Mouse (Mus musculus): ENCODE measurements around the gene Dhx37. TPM values are rescaled to one million over a fixed set of nuclear protein-coding genes. Genes with fewer than 3 reads are reported as not detected.
"Not testable (repeated sequence)": the region's sequence is repeated elsewhere in the genome, so short reads cannot be mapped to it uniquely, and the experiment has no call there.

The Dhx37 gene
- total RNA-seq, 2 experiments from 2014 or later = 15.0 to 15.4 TPM

GRCm38 (mm10) chr5:125449306-125449705 lies 15.4 kb upstream of the Dhx37 start:
- no peak for DNase-seq (ENCODE audit: low spot score in 2 of 2)

GRCm38 (mm10) chr5:125448631-125449030 lies 14.7 kb upstream of the Dhx37 start:
- DNase-seq (ENCODE audit: low spot score in 2 of 2) = no peak

DNA sequence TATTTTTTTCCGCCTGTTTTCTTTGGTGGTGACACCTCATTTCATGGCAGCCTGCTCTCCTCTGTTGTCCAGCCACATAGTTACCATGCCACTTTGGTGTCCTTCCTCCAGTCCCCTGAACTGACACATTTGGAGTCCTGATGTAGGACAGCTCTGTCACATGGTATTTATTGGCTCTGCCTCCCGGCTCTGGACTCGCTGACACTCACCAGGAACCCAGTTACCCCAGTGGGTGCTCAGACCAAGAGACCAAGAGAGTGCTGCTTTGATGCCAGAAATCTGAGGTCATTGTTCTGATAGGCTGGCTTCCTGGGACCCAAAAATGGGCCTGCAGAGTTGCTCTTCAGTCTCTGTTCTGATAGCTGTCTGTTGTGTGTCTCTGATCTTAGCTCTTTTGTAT lies 14.1 kb upstream of the Dhx37 start:
- DNase-seq (ENCODE audit: low spot score in 2 of 2) = no peak

DNA sequence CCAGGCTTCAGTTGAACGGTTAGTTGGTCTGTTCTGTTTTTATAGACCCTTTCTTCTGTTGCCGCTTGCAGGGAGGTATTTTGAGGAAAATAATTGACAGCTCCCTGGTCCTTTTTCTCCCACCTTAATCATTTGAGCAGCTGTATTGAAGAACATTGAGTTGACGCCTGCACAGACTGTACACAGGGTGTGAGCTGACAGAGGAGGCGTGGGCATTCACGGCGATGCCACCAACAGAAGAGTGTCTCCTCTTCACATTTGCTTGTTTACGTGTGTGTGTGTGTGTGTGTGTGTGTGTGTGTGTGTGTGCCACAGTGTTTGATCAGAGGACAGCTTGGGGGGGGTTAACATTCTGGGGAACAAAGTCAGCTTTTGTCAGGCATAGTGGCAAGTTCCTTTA lies 12.4 kb upstream of the Dhx37 start:
- peak; percentile 54 to 77 for DNase-seq (ENCODE audit: low spot score in 2 of 2)

GRCm38 (mm10) chr5:125444554-125444953 lies 10.6 kb upstream of the Dhx37 start:
- DNase-seq (ENCODE audit: low spot score in 2 of 2) = no peak

DNA sequence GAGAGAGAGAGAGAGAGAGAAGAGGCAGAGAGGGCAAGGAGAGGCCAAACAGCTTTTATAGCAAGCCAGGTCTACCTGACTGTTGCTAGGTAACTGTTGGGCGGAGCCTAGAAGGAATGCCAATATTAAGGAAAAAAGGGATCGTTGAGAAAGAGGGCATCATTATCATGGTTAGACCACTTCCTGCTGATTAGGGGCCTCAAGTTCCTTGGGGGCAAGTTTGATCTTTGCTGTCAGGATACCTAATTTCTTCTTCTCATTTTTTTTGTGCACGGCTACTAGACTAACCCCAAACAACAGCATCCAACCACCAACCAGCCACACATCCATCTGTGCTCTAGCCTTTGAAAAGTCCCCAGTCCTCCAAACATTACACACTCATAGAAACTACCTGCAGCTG lies 10.0 kb upstream of the Dhx37 start:
- DNase-seq (ENCODE audit: low spot score in 2 of 2) = no peak

DNA sequence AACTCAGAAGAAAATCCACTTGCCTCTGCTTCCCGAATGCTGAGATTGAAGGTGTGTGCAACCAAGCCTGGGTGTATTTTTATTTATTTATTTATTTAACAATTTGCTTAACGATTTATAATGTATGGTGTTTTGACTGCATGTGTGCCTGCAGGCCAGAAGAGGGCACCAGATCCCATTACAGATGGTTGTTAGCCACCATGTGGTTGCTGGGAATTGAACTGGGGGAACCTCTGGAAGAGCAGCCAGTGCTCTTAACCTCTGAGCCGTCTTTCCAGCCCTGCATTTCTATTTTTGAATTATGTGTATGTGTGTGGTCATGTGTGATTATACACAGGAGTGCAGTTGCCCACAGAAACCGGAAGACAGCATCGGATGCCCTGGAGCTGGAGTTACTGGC lies 9.4 kb upstream of the Dhx37 start:
- DNase-seq (ENCODE audit: low spot score in 2 of 2) = no peak

GRCm38 (mm10) chr5:125442136-125442995 lies 8.4 kb upstream of the Dhx37 start:
- no peak for DNase-seq (ENCODE audit: low spot score in 2 of 2)

- DNase-seq (ENCODE audit: low spot score in 2 of 2) = peak; percentile 54 to 61
Measured at GRCm38 (mm10) chr5:125441234-125442114, 7.6 kb upstream of the Dhx37 start, which contains the start of gene Bri3bp. TSS of gene Bri3bp (plus strand) at chr5:125441568.

DNA sequence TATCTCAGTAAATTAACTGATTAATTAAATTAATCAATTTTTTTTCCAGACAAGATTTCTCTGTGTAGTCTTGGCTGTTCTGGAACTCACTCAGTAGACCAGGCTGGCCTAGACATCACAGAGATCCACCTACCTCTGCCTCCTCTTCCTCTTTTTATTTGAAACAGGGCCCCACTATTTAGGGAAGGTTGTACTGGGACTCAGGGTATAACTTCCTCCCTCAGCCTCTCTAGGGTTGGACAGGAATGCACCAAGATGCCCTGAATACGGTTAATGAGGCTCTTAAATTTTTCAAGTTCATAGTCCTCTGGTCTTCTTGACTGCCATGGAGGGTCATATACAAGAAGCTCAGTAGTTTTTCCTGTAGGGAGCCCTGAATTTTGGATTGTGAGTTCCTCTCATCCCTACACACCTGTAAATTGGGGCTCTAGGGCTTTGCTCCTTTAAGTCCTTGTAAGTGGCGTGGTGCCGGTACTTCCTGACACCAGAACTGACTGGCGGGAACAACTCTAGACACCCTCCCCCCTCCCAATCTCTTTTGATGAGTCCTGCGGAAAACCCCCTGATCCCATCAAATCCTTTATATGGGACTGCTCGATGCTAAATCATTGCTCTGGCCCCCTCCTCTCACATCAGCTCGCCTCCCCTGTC lies 6.8 kb upstream of the Dhx37 start:
- no peak for DNase-seq (ENCODE audit: low spot score in 2 of 2)

GRCm38 (mm10) chr5:125434347-125434746 lies 426 bp upstream of the Dhx37 start:
- DNase-seq (ENCODE audit: low spot score in 2 of 2) = not testable (repeated sequence)

DNA sequence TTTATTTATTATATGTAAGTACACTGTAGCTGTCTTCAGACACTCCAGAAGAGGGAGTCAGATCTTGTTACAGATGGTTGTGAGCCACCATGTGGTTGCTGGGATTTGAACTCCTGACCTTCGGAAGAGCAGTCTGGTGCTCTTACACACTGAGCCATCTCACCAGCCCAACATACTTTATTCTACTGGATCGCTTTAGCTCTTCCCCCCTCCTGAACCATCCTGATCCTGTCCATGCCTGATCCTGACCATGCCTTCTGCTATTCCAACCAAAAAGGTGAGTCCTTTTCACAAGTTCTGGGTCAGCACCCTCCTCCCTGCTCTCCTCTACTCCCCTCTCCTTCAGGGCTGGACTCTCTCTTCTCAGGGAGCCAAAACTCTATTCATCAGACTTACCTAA lies 1.6 kb downstream of the Dhx37 start:
- DNase-seq (ENCODE audit: low spot score in 2 of 2) = not testable (repeated sequence)

GRCm38 (mm10) chr5:125426343-125426742 lies 7.6 kb downstream of the Dhx37 start:
- DNase-seq (ENCODE audit: low spot score in 2 of 2) = no peak

GRCm38 (mm10) chr5:125425698-125426276 lies 8.1 kb downstream of the Dhx37 start:
- no peak for DNase-seq (ENCODE audit: low spot score in 2 of 2)

- DNase-seq (ENCODE audit: low spot score in 2 of 2) = no peak
Measured at GRCm38 (mm10) chr5:125419124-125419523, 14.8 kb downstream of the Dhx37 start.

- no peak for DNase-seq (ENCODE audit: low spot score in 2 of 2)
Measured at GRCm38 (mm10) chr5:125418636-125419035, 15.3 kb downstream of the Dhx37 start.

- no peak for DNase-seq (ENCODE audit: low spot score in 2 of 2)
Measured at GRCm38 (mm10) chr5:125416183-125416582, 17.7 kb downstream of the Dhx37 start.

DNA sequence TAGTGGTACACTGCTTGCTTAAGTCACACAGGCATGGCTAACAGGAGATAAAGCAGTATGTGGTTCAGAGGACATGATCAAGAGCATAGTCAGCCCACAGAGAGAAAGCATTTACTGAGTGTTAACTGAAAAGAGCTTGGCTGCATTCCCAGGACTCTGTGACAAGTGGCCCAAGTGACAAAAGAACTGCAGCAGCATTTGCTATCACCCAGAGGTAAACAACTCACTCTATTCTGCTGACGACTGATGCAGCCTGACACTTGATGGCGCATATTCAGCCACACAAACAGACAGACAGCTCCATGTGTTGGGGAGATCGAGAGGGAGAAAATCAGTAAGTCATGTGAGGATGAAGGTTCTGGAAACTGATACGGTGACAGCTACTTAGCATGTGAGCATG lies 20.2 kb downstream of the Dhx37 start:
- peak in 1 of 2 experiments; percentile 17 for DNase-seq (ENCODE audit: low spot score in 2 of 2)

- DNase-seq (ENCODE audit: low spot score in 2 of 2) = not testable (repeated sequence)
Measured at GRCm38 (mm10) chr5:125412536-125412935, 21.4 kb downstream of the Dhx37 start.

- DNase-seq (ENCODE audit: low spot score in 2 of 2) = peak in 1 of 2 experiments; percentile 88
Measured at GRCm38 (mm10) chr5:125411972-125412530, 21.9 kb downstream of the Dhx37 start.

Data from layer of hippocampus, adult 18-20 months (tissue).